Mouse (Mus musculus) heart, adult 2 months (tissue): ENCODE measurements around the gene Cdc42ep2.

ENCODE experiments used
- CTCF ChIP-seq: fragments of 200-600 bp; IDR thresholded peaks from 2 replicates; pipeline ENCODE4 v1.8.1; 2022; ENCODE audit warnings: antibody characterized with exemption, mild to moderate bottlenecking, moderate library complexity
- EP300 ChIP-seq: fragments of 200-500 bp; IDR thresholded peaks from 2 replicates; pipeline ENCODE4 v1.6.1; 2011; ENCODE audit warnings: low read depth, low read length, control low read depth; ENCODE audit not compliant: insufficient read depth
- POLR2A ChIP-seq: fragments of 200-500 bp; IDR thresholded peaks from 2 replicates; pipeline ENCODE4 v1.6.1; 2011; ENCODE audit warnings: mild to moderate bottlenecking, low read depth, low read length, control low read depth; ENCODE audit not compliant: insufficient read depth

- TF ChIP-seq CTCF, result no peak
- no peak for TF ChIP-seq POLR2A
- no peak for TF ChIP-seq EP300
Observed at GRCm38 (mm10) chr19:5871273-5871672, 53.3 kb downstream of the Cdc42ep2 start.
